Mouse (Mus musculus): ENCODE results near the gene Fyn.

Gene Fyn

GRCm38 (mm10) chr10:39445870-39446269 lies 77.2 kb downstream of the Fyn start:
- no peak for DNase-seq

GRCm38 (mm10) chr10:39446706-39447105 lies 78.1 kb downstream of the Fyn start:
- DNase-seq, result no peak

GRCm38 (mm10) chr10:39449179-39449578 lies 80.5 kb downstream of the Fyn start:
- no peak for DNase-seq

GRCm38 (mm10) chr10:39450356-39450755 lies 81.7 kb downstream of the Fyn start:
- DNase-seq, result no peak

GRCm38 (mm10) chr10:39451065-39451464 lies 82.4 kb downstream of the Fyn start:
- DNase-seq, result no peak

GRCm38 (mm10) chr10:39451918-39452624 lies 83.4 kb downstream of the Fyn start:
- no peak for DNase-seq

- no peak for DNase-seq
Observed at GRCm38 (mm10) chr10:39455344-39455743, 86.7 kb downstream of the Fyn start.

GRCm38 (mm10) chr10:39455857-39456620 lies 87.4 kb downstream of the Fyn start:
- DNase-seq, result no peak

- DNase-seq, result no peak
Observed at GRCm38 (mm10) chr10:39456776-39457175, 88.1 kb downstream of the Fyn start.

GRCm38 (mm10) chr10:39457281-39457680 lies 88.6 kb downstream of the Fyn start:
- no peak for DNase-seq

- DNase-seq, result no peak
Observed at GRCm38 (mm10) chr10:39458766-39459699, 90.4 kb downstream of the Fyn start.

GRCm38 (mm10) chr10:39460621-39461020 lies 92.0 kb downstream of the Fyn start:
- DNase-seq, result no peak

GRCm38 (mm10) chr10:39461909-39462308 lies 93.3 kb downstream of the Fyn start:
- DNase-seq, result no peak

- no peak for DNase-seq
Observed at GRCm38 (mm10) chr10:39462711-39463110, 94.1 kb downstream of the Fyn start.

GRCm38 (mm10) chr10:39464383-39464782 lies 95.7 kb downstream of the Fyn start:
- no peak for DNase-seq

GRCm38 (mm10) chr10:39467317-39467716 lies 98.7 kb downstream of the Fyn start:
- no peak for DNase-seq

- DNase-seq, result no peak
Observed at GRCm38 (mm10) chr10:39467821-39468220, 99.2 kb downstream of the Fyn start.

- DNase-seq, result no peak
Observed at GRCm38 (mm10) chr10:39468576-39468975, 99.9 kb downstream of the Fyn start.

GRCm38 (mm10) chr10:39469341-39469740 lies 100.7 kb downstream of the Fyn start:
- DNase-seq, result no peak

- DNase-seq, result no peak
Observed at GRCm38 (mm10) chr10:39470321-39470720, 101.7 kb downstream of the Fyn start.

- DNase-seq, result no peak
Observed at GRCm38 (mm10) chr10:39471040-39471713, 102.5 kb downstream of the Fyn start.

GRCm38 (mm10) chr10:39471714-39472531 lies 103.3 kb downstream of the Fyn start:
- peak; percentile 34 for DNase-seq
